Mouse (Mus musculus) bone marrow macrophage, adult 2 months (primary cell): ENCODE data around the gene Scrn2.

Experiments
- CTCF ChIP-seq: IDR thresholded peaks from 2 replicates; pipeline ENCODE4 v1.5.1; 2012; ENCODE audit warnings: low read depth, mild to moderate bottlenecking, low read length, moderate library complexity
- POLR2A ChIP-seq: IDR thresholded peaks from 2 replicates; pipeline ENCODE4 v1.6.1; 2012; ENCODE audit warnings: mild to moderate bottlenecking, low read depth, low read length, borderline replicate concordance

GRCm38 (mm10) chr11:97033781-97034180 lies 4.0 kb downstream of the Scrn2 start:
- no peak for TF ChIP-seq POLR2A
- TF ChIP-seq CTCF: no peak
